Mouse (Mus musculus) T-helper 1 cell (primary cell): ENCODE measurements around the gene 9530003J23Rik.

Experiments
- in situ Hi-C: fragments of 300-600 bp; cut with MboI, MseI; formaldehyde crosslinking; loops from one replicate; pipeline ENCODE4 v1.15.1; 2025; ENCODE audit warnings: high pct_unique_total_duplicates

9530003J23Rik gene

DNA sequence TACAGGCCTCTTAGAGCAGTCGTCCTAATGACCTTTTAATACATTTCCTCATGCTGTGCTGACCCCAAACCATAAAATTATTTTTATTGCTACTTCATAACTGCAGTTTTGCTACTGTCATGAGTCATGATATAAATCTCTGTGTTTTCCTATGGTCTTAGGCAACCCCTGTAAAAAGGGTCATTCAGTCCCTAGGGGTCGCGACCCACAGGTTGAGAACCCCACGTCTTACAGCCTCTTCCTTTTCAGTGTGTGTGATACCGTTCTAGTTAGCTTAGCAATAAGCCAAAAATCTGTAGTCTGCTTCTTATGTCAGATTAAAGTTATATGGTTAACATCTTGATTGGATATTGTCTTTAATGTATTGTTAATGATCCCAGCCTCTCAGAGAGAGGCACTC, 45.1 kb downstream of the 9530003J23Rik start:
- in situ Hi-C loops: no loop called here

DNA sequence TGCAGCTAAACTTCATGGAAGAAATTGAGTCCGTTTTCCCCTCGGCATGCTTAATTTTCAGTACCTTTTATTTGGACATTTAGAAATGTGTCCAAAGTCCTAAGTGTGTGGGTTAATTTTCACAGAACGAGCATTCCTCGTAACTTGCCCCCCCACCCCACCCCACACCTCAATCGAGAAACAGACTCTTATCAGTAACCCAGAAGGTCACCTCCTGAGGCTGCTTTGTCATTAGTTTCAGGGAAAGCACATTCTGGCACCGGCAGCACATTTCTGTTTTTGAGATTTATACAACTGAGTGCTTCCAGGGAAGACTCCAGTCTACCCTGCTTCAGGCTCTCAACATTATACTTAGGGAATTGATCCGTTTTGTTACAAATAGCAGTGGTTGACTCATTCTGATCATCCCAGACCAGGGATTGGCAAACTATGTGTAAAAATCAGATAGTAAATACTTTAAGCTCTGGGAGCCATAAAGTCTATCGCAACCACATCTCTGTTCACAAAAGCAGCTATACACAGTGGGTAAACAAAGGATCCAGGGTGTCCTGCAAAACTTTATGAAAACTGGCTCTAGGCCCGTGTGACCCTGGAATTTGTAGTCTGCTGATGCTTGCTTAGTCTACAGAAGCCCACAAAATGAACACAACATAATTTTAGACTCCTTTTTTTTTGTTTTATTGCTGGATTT, 53.0 kb downstream of the 9530003J23Rik start:
- in situ Hi-C loops: no loop called here
